Mouse (Mus musculus): ENCODE data around the gene Zfp383. TPM values are rescaled to one million over a fixed set of nuclear protein-coding genes. Genes with fewer than 3 reads are reported as not detected.
"Not testable (repeated sequence)": the region's sequence is repeated elsewhere in the genome, so short reads cannot be mapped to it uniquely, and the experiment has no call there.

Zfp383 gene
- 1 to 10 TPM; 4.0 to 6.3 TPM for total RNA-seq (2021)
- long read RNA-seq, experiment 1, partial matches to known transcripts = 0 of 2 reads
- long read RNA-seq, experiment 1, other reads (novel, unspliced or antisense) = 1 of 2 reads
- long read RNA-seq, experiment 2, partial matches to known transcripts = 0 of 5 reads
- long read RNA-seq, experiment 2, other reads (novel, unspliced or antisense) = 2 of 5 reads

DNA sequence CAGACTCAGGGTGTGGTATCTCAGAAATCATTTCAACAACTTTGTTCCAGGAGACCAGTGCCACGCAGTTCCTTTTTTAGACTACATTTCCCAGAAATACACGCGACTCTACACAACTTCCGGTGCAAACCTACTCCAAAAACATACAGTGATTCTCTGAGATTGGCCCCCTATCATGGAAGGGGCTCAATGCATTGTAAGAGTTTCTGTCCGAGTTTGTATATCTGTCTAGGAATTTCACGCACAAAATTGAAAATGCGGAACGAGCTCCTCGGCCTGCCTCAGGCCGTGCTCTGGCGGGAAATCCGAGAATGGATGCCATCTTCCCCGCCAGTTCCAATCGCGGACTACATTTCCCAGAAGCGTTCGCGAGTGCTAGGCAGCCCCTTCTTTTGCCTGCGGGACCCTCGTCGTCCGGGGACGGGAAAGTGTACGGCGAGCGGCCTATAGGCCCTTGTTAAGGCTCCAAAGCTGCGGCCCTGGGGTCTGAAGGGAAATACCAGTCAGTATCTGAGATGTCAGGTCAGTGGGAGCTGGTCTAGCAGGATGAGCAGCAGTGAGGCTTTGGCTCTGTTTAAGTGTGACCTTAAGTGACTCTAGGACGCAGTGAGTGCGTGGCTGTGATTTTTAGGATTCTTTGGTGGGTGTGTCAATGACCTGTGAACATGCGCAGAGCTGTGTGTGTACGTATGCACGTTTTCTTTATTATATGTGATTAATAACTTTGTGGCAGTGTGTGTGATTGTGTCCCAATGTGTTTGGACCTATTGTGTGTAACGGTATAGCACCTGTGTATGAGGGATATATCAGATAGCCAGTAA, at the start of gene Zfp383:
Gene Zfp383, plus strand, starts transcription at position 94 of the 821 bp plus-strand sequence.
- intact Hi-C loops (cut with DNase I) = no loop called here

DNA sequence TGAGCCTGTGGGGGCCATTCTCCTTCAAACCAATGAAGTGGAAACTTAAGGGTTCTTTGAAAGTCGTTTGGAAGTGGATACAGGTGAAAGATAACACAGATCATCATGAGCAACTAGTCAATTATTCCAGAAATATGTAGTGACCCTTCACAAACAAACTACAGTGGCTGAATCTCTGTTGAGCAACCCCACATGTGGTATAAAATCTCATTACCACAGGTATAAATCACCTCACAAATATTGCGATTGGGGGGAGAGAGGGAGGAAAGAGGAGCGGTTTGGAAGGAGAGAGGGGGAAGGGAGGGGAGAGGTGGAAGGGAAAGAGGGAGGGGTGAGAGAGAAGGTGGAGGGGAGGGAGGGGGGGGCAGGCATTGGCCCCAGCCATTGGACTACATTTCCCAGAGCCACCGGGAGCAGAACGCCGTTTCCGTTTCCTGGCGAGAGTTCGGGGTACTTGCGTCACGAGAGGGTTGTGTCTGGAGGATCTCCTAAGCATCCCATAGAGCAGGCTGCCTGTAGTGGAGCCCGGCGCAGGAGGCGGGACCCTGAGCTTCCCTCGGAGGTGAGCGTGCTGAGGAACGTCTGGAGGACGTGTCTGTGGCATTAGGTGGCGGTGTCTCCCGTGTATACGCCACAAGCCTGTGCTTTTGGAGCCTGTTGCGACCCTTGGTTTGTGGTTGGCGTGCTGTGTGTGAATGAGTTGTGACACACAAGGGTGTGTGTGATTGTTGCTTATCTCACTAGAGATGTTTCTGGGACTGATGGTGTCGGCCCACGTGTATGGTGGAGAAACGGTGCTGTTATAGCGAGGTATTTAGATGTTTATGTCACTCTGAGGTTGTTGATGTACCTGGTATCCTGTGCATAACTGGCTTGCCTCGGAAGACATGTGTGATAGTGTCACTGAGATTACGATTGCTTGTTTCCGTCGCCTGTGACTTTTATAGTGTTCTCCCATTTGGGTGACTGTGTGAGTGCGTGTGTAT, 48.2 kb upstream of the Zfp383 start, which contains the start of gene Zfp420:
Gene Zfp420, plus strand, starts transcription at position 448 of the 986 bp plus-strand sequence.
- intact Hi-C loops (cut with DNase I) = no loop called here
- DNase-seq = peak; percentile 74 to 84

More for the DNA sequence above, at the start of gene Zfp383:
- DNase-seq = peak; percentile 68 to 84

DNA sequence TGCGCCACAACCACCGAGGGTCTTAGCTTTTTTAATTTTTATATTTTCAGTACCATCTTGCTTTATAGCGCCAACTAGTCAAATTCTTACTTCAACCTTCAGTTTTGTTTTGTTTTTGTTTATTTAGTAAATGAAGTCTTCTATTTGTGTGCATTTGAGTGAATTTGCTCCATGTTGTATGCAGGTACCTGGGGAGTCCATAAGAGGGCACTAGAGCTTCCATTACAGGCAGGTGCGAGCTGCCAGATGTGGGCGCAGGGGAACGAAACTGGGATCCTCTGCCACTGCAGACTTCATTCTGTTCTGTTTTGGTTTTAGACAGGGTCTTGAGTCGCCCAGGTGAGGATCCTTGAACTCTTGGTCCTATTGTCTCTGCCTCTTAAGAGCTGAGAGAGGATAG, 46.4 kb upstream of the Zfp383 start:
- DNase-seq = no peak
- intact Hi-C loops (cut with DNase I) = no loop called here

DNA sequence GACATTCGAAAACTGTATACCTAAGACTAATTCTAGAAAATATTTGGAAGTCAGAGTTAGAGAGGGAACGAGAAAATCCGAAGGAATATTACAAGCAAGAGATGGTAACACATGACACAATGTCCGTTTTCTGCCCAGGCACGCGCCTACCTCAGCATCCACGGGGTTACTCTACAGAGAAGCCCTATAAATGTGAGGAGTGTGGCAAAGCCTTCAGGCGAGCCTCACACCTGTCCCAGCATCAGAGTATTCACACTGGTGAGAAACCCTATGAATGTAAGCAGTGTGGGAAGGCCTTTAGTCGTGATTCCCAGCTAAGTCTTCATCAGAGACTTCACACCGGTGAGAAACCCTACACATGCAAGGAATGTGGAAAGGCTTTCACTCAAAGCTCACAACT, 33.8 kb upstream of the Zfp383 start:
- no peak for DNase-seq
- intact Hi-C loops (cut with DNase I) = no loop called here

DNA sequence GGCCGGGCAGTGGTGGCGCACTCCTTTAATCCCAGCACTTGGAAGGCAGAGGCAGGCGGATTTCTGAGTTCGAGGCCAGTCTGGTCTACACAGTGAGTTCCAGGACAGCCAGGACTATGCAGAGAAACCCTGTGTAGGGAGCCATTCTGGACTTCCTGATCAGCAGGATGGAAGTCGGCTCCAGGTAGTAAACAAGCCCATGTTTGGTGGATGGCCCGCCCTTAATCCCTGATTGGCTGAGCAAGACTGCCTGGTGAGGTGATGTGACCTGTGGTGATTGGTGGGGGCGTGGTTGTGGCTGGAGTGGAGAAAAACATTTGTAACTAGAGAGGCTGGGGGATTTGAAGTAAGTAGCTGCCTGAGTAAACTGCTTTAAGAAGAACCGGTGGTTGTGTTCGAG, 30.5 kb upstream of the Zfp383 start:
- DNase-seq; intact Hi-C loops (cut with DNase I): not testable (repeated sequence)

DNA sequence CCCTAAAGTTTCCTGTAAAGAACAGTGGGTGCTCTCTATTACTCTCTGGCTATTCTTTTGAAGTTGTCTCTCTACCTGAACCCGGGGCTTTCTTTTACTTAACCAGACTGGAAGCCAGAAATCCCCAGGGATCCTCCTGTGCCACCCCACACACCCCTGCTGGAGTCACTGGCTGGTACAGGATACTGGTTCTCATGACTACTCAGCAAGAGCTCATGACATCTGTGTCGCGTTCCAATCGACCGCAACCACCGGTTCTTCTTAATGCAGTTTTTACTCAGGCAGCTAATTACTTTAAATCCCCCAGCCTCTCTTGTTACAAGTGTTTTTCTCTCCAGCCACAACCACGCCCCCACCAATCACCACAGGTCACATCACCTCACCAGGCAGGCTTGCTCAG, 28.0 kb upstream of the Zfp383 start:
- intact Hi-C loops (cut with DNase I) = no loop called here
- no peak for DNase-seq

DNA sequence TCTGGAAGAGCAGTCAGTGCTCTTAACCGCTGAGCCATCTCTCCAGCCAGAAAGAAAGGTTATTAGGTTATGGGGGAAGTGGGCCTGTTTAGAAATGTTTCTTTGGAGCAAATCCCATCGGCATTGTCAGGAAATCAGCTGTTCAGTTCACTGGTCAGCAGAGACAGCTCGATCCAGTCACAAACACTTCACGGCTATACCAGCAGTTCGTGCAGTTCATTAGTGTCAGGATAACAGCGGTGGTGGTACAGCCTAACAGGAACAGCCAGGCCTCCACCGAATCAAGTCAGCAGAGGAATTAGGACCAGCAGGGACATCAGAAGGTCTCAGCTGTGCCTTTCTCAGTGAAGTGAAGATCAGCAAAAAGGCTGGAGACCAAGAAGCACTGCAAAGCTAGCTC, 27.1 kb upstream of the Zfp383 start:
- DNase-seq = no peak
- intact Hi-C loops (cut with DNase I) = no loop called here

DNA sequence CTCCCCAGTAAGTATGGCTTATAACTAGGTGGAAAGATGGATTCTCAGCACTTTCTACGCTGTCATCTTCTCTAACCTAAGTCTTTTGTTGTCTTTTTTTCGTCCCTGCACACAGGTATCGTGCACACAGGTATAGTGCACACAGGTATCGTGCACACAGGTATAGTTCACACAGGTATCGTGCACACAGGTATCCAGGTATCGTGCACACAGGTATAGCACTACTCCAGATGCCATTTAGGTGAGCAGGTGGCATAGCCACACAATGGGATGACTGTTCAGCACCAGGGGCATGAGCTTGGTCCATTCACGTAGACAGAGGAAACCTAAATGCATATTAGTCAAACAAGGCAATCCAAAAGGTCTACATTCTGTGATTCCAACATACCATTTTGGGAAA, 17.5 kb upstream of the Zfp383 start:
- intact Hi-C loops (cut with DNase I) = no loop called here
- no peak for DNase-seq

DNA sequence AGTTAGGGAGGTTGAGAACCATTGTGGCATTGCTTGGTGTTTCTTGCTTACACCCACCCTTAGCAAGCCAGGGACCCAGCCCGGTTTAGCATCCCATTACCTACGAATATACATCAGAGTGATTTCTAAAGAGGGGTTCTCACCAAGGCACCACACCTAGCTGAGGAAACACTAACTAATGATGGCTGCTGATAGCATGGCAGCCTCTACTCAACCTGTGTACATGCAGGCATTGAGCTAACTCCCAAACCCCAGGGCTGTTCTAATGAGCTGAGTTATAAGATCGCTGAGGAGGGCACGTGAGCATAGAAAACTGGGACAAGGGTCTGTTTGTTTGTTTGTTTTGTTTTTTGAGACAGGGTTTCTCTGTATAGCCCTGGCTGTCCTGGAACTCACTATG, 15.3 kb upstream of the Zfp383 start:
- no peak for DNase-seq
- intact Hi-C loops (cut with DNase I) = no loop called here

DNA sequence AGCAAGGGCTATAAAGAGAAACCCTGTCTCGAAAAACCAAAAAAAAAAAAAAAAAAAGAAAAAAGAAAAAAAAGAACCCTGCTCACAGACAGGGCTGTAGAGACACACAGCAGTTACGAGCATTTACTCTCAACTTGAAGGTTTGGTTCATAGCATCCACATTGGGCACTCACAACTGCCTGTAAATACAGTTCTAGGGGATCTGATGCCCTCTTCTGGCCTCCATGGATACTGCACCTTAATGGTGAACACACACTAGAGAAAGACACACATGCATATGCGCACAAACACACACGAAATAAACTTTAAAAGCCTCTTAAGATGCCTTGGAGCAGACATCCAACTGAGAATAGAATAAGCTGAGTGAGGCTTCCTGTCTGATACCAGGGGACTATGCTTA, 9.7 kb upstream of the Zfp383 start:
- DNase-seq = no peak
- intact Hi-C loops (cut with DNase I) = no loop called here

DNA sequence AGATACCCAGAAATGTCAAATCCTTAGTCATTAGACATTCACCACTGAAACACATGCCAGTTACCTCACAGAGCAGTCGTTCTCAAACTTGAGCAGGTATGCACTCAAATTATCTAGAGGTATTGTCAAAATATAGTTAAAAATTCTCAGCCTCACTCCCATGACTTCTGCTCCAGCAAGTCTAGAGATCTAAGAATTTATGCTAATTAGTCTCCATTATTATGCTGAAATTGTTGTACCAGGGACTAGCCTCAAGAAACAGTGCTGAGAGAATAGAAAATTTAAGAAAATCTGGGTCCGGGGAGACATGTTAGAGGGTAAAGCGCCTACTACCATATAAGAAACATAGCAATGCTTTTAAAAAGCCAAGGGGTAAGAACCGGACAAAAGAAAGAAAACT, 3.9 kb upstream of the Zfp383 start:
- intact Hi-C loops (cut with DNase I) = no loop called here
- no peak for DNase-seq

DNA sequence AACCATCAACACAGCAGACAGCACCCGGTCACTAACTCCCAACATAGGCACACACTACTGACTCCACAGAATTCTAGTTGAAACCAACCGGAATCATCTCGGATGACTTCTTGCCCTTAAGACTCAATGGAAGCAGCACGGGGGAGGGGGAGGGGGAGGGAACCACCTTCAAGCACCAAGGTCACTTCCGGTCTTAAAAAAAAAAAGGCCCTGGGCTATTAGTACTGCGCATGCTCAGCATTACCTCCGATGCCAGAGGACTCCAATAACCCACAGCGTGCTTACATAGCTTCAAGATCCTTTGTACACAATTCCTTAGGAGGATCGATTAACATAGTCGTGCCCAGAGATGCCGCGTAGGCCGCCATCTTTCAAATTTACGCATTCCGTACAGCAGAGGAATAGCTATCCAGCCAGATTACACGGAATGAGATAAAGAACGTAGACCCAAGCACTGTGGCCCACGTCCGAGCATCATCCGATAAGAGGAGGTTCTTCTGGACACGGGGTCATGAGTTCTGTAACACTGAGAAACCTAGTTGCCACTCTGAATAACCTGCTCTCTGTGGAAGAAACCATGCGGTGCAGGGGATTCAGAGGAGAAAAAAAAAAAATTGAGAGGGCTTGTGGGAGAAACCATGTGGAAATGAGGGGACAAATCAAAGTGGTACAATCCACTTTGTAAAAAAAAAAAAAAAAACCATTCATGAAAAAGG, 1.9 kb upstream of the Zfp383 start, which contains the start of gene Zfp27:
Gene Zfp27, minus strand, starts transcription at position 607 of the 716 bp plus-strand sequence.
- peak; percentile 30 to 53 for DNase-seq
- intact Hi-C loops (cut with DNase I) = no loop called here

DNA sequence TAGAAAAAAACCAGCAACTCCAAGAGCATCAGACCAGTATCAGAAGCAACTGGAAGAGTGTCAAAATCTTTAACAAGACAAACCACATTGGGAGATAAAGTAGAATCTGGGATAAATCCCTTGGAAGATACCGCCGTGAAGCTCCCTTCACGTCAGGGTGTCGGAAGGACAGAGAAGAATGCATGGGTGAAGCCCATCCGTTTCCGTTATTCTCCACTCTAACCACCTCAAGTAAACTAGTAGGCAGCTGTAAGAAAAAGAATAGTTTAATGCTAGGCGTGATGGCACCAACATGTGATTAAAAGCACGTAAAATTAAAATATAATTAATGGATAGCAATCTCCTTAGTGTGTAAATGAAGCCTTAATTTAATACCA, 1.4 kb upstream of the Zfp383 start:
- intact Hi-C loops (cut with DNase I) = no loop called here
- DNase-seq = no peak

DNA sequence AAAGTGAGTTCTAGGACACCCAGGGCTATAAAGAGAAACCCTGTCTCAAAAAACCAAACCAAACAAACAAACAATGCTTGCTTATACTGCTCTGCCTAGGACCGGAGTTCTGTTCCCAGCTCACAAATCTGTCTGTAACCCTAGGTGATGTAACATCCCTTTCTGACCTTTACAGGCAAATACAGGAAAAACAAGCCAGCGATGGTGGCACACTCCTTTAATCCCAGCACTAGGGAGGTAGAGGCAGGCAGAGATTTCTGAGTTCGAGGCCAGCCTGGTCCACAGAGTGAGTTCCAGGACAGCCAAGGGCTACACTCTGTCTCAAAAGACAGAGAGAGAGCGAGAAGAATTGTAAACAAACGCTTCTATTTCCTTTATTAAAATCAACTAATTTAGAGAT, 817 bp upstream of the Zfp383 start:
- intact Hi-C loops (cut with DNase I) = no loop called here
- no peak for DNase-seq

DNA sequence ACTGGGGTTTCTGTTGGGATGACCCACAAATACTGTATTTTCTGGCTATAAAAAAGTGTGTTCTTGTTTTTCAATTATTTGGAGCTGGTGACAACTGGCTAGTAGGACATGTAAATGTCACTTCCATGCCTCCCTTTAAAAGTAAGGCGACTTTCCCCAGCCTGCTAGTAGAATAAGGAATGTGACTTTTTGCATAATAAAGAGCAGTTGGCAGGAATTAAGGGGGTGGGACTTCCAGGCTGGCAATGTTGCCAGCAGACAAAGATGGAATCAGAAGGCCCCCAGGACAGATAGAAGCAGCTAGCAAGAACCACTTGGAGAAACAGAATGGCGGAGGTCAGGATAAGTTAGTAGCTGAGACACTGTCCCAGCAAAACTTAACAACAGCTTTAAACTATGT, 2.2 kb downstream of the Zfp383 start:
- intact Hi-C loops (cut with DNase I) = loop anchor here (5.0 kb wide), 1 partner anchor 93 kb away; the partner anchor contains the start of gene Zfp790

DNA sequence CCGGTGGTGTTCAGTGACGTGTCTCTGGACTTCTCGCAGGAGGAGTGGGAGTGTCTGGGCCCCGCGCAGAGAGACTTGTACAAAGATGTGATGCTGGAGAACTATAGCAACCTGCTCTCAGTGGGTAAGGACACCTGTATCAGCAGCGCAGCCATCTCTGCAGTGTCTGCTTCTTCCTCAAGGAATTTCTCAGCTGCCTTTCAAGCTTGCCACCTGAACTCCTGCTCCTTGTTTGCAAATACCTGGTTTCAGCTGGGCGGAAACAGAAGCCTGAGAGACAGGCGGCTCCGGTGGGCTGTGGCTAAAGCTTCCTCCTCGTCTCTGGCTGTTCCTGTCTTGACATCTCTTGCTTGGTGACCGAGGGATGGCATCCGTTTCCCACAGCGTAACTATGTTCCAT, 4.1 kb downstream of the Zfp383 start:
- intact Hi-C loops (cut with DNase I) = loop anchor here (5.0 kb wide), 1 partner anchor 95 kb away; the partner anchor contains the start of gene Zfp790
- DNase-seq = no peak

More for the DNA sequence above, 2.2 kb downstream of the Zfp383 start:
- DNase-seq = no peak

DNA sequence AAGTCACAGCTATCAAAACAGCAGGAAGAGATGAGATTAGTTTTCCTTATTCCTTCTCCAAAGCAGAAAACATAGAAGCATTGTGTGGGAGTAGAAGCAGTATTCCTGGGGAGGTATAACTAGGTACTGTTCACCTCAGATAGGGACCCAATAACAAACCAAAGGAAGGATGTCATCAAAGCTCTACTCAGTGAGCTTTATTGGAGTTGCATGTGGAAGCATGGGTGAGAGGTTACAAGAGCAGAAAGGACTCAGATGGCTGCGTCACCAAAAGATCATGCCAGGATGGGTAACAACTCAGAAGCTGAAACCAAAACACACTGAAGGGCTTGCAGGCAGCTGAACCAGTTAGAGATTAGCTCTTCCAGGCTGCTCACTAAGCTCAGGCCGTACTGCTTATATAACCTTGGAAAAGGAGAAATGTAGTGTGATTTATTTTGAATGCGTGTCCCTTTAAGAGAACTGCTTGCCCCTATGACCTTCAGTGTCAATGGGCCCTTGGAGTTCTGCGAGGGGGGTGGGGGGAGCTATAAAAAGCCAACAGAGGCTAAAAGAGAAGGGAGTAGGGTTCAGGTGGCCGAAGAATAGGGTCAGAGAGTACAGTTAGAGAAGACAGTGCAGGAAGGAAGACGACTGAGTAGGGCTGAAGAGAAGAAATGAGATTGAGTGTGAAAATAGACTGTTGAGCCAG, 9.5 kb downstream of the Zfp383 start:
- no peak for DNase-seq
- intact Hi-C loops (cut with DNase I) = no loop called here

DNA sequence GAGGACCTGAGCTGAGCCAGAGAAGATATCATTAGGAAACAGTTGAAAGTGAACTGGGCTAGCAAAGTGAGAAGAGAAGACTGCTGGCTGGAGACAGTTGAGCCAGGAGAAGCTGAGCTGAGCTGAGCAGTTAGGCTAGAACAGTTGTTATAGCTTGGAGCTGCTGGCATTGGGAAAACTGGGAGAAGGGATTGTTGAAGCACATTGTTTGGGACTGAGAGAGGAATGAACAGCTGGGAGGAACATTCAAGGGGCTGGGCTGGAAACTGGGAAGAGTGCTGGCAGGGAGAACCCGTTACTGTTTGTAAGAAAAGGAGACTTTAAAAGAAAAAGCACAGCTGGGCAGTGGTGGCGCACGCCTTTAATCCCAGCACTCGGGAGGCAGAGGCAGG, 10.0 kb downstream of the Zfp383 start:
- intact Hi-C loops (cut with DNase I) = no loop called here
- DNase-seq = no peak

DNA sequence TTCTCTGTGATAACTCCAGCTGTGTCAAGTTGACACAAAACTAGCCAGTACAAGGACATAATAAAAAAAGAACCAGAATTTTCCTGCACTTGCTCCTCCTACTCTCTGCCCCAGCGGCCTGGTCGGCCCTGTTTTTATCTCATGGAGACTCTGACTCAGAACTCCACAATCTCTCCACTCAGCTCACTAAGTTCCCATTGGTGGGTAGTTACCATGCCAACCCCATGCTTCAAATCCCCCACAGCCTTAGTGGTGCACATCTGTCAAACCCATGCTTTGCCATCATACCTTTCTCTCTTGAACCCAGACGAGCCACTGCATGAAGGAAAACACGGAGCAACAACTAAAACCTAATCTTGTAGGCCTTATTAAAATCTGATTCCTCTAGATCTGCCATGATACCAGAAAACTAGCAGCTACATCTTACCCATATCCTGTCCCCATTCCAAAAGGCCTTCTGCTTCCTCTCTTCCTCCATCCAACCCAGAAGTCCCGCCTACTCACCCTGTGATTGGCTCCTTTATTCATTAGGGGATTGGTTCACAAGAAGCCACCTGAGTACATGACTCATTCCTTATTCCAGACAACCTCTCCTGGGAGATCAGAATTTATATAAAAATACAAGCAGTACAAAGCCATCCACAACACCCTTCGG, 13.5 kb downstream of the Zfp383 start:
- DNase-seq = no peak
- intact Hi-C loops (cut with DNase I) = no loop called here

All from gastrocnemius, postnatal 36 days (tissue).